Comparison of ENCODE assay signal across 9 mouse cellular contexts in genomic region chr1:52150676-52151075, GRCm38 (mm10). TPM values are rescaled to one million over a fixed set of nuclear protein-coding genes. Genes with fewer than 3 reads are reported as not detected.
A peak's percentile ranks its signal among the peaks of the same experiment; 100 is the strongest.
DNase-seq lines count a peak whose midpoint lies in the region; ATAC-seq and TF ChIP-seq lines count a peak whose summit lies in the region.
"Had no signal": no experiment of that assay in that cellular context is flagged by ENCODE, and none has a peak within 500 bp of the region (broad histone marks: within the 10 kb centered on the region; RNA-seq: fewer than 3 reads in every experiment).

No protein-coding gene starts in this region.

- no peaks in the 10 kb centered on the region for H3K4me1 ChIP-seq in kidney, embryonic 14.5 days (ENCODE audit: control insufficient read depth, insufficient read depth, low read length)
- H3K4me1 ChIP-seq in kidney, adult 2 months (ENCODE audit: control insufficient read depth, insufficient read depth, low read length): peaks cover 13% of the 10 kb centered on the region
- H3K4me1 ChIP-seq in MEL (ENCODE audit: control insufficient read depth in 1 of 2, insufficient read depth in 2 of 2, low read length in 2 of 2): peaks cover 5 to 14% of the 10 kb centered on the region in 2 experiments
- H3K4me1 ChIP-seq in heart, embryonic 12.5 days (replicated peaks): peaks cover 37% of the 10 kb centered on the region

- no peak overlapping the region for H3K4me3 ChIP-seq in kidney, embryonic 14.5 days (ENCODE audit: low read length)
- no peak overlapping the region for H3K4me3 ChIP-seq in kidney, adult 2 months (ENCODE audit: insufficient read depth, low read depth, low read length)
- H3K4me3 ChIP-seq in MEL (ENCODE audit: control insufficient read depth in 1 of 2, insufficient read depth in 1 of 2, low read depth in 2 of 2, low read length in 2 of 2): no peak overlapping the region
- no peak overlapping the region for H3K4me3 ChIP-seq in heart, embryonic 12.5 days

- TF ChIP-seq RAD21 in MEL (IDR thresholded peaks at IDR 0.05; ENCODE audit: low read depth, low read length): no peak

- H3K36me3 ChIP-seq in kidney, embryonic 14.5 days (ENCODE audit: control insufficient read depth, insufficient read depth, low read length): no peaks in the 10 kb centered on the region
- no peaks in the 10 kb centered on the region; the same call in 1 of the 2 replicates for H3K36me3 ChIP-seq in kidney, adult 2 months (ENCODE audit: control insufficient read depth, insufficient read depth, low read length)
- peaks cover 3 to 8% of the 10 kb centered on the region in 2 experiments for H3K36me3 ChIP-seq in MEL (ENCODE audit: control insufficient read depth in 1 of 2, insufficient read depth in 2 of 2, low read length in 2 of 2)
- H3K36me3 ChIP-seq in heart, embryonic 12.5 days: peaks cover 21% of the 10 kb centered on the region

- DNase-seq in kidney, adult 2 months: no peak
- DNase-seq in MEL (ENCODE audit: low read depth, low spot score) (peak; percentile 54), adipocyte (ENCODE audit: low spot score) (no peak)
- DNase-seq in spleen, postnatal 36 days (ENCODE audit: low spot score in 2 of 2): no peak

- 32% methylated on average over 11 of the region's 11 CpGs for WGBS in kidney, embryonic 14.5 days
- 51% methylated on average over 11 of the region's 11 CpGs for WGBS in kidney, adult 2 months
- 25% methylated on average over 11 of the region's 11 CpGs for WGBS in heart, embryonic 12.5 days

- H3K27ac ChIP-seq in kidney, embryonic 14.5 days (ENCODE audit: low read depth, low read length): no peak overlapping the region
- no peak overlapping the region for H3K27ac ChIP-seq in kidney, adult 2 months (ENCODE audit: insufficient read depth, low read depth, low read length)
- H3K27ac ChIP-seq in MEL (ENCODE audit: control insufficient read depth, low read depth, low read length): no peak overlapping the region
- peak overlapping the region; percentile 73; the same call in 1 of the 2 replicates for H3K27ac ChIP-seq in heart, embryonic 12.5 days (ENCODE audit: poor library complexity, severe bottlenecking)

- no peaks in the 10 kb centered on the region for H3K79me2 ChIP-seq in MEL (ENCODE audit: control insufficient read depth, insufficient read depth, low read length, poor library complexity)

- TF ChIP-seq CTCF in kidney, adult 2 months (conservative IDR thresholded peaks at IDR 0.05; ENCODE audit: insufficient read depth, insufficient read length, low read depth, low read length): no peak
- no peak for TF ChIP-seq CTCF in MEL (IDR thresholded peaks at IDR 0.05 in 2 of 3, conservative IDR thresholded peaks at IDR 0.05 in 1 of 3; ENCODE audit: control insufficient read depth in 1 of 3, insufficient read depth in 1 of 3, low read depth in 2 of 3, low read length in 3 of 3, poor library complexity in 1 of 3, severe bottlenecking in 1 of 3)

- H3K9me3 ChIP-seq in kidney, embryonic 14.5 days (ENCODE audit: control insufficient read depth, low read length): no peaks in the 10 kb centered on the region
- no peaks in the 10 kb centered on the region for H3K9me3 ChIP-seq in MEL (replicated peaks; ENCODE audit: insufficient read depth, low read length)
- no peaks in the 10 kb centered on the region for H3K9me3 ChIP-seq in heart, embryonic 12.5 days (replicated peaks)

- TF ChIP-seq EP300 in MEL (IDR thresholded peaks at IDR 0.05; ENCODE audit: low read depth in 1 of 2, low read length in 2 of 2): peak in 1 of 2 experiments; percentile 62; a peak in 3 of 4 replicates

- H3K27me3 ChIP-seq in kidney, embryonic 14.5 days (ENCODE audit: control insufficient read depth, insufficient read depth, low read length): no peaks in the 10 kb centered on the region
- no peaks in the 10 kb centered on the region for H3K27me3 ChIP-seq in kidney, adult 2 months (replicated peaks; ENCODE audit: control insufficient read depth, insufficient read depth, low read length)
- H3K27me3 ChIP-seq in MEL (ENCODE audit: control insufficient read depth in 1 of 2, insufficient read depth in 2 of 2, low read length in 2 of 2): no peaks in the 10 kb centered on the region
- no peaks in the 10 kb centered on the region for H3K27me3 ChIP-seq in heart, embryonic 12.5 days (replicated peaks)
- H3K27me3 ChIP-seq: Patski had no signal

- no peak overlapping the region for H3K9ac ChIP-seq in kidney, embryonic 14.5 days (ENCODE audit: low read depth, low read length)
- no peak overlapping the region for H3K9ac ChIP-seq in MEL (ENCODE audit: control insufficient read depth, low read depth, low read length, poor library complexity, severe bottlenecking)
- H3K9ac ChIP-seq in heart, embryonic 12.5 days: no peak overlapping the region

- peak; percentile 40; the same call in 1 of the 2 replicates for ATAC-seq in kidney, embryonic 14.5 days (ENCODE audit: low FRiP score, low TSS enrichment)
- peak; percentile 85 for ATAC-seq in heart, embryonic 12.5 days (ENCODE audit: insufficient number of reproducible peaks, low FRiP score)
- peak; percentile 70 for ATAC-seq in megakaryocyte progenitor cell, adult 5-6 weeks (replicated peaks; ENCODE audit: poor library complexity)
- no peak for ATAC-seq in erythroid progenitor cell, adult 5-6 weeks (replicated peaks; ENCODE audit: low FRiP score, poor library complexity, severe bottlenecking)

- H3K4me2 ChIP-seq in kidney, embryonic 14.5 days (replicated peaks; ENCODE audit: low read depth, low read length): no peak overlapping the region
- H3K4me2 ChIP-seq in heart, embryonic 12.5 days: peak overlapping the region; percentile 3; the same call in 1 of the 2 replicates

- no peak for TF ChIP-seq POLR2A in kidney, adult 2 months (IDR thresholded peaks at IDR 0.05; ENCODE audit: low read depth, low read length)
- no peak for TF ChIP-seq POLR2A in MEL (IDR thresholded peaks at IDR 0.05; ENCODE audit: control insufficient read depth in 1 of 2, insufficient read depth in 1 of 2, low read depth in 1 of 2, low read length in 2 of 2, poor library complexity in 1 of 2)

TF ChIP-seq in MEL, 35 proteins besides CTCF, POLR2A, EP300 and RAD21:
- peak; percentile 93 for TF ChIP-seq ETS1 (IDR thresholded peaks at IDR 0.05; ENCODE audit: low read depth, low read length)
- peak; percentile 53 for TF ChIP-seq TAL1 (IDR thresholded peaks at IDR 0.05; ENCODE audit: low read length)
- peak; percentile 25; the same call in 1 of the 2 replicates for TF ChIP-seq SIN3A (IDR thresholded peaks at IDR 0.05; ENCODE audit: low read length)
- TF ChIP-seq TCF12 (IDR thresholded peaks at IDR 0.05; ENCODE audit: low read depth, low read length): peak; percentile 85
- TF ChIP-seq MXI1 (IDR thresholded peaks at IDR 0.05; ENCODE audit: low read depth, low read length): no peak
- TF ChIP-seq GATA1 (IDR thresholded peaks at IDR 0.05; ENCODE audit: low read depth, low read length): 0 out of 2 replicates have a peak, but pooled peaks have one; percentile 33

RNA-seq across cellular contexts. Expression of gene Stat1, which starts 31.4 kb away (rescaled TPM):
- polyA plus RNA-seq in kidney, embryonic 14.5 days (2014; fragmentation: Nextera tagmentation; extraction: Ambion mirVana): 16.7 and 20.0 TPM in 2 replicates
- 35.0 and 40.8 TPM in 2 replicates for polyA plus RNA-seq in kidney, adult 2 months (2012; rRNA removed)
- 8.0 and 9.7 TPM in 2 replicates for total RNA-seq in MEL (2012; rRNA removed)
- polyA plus RNA-seq in MEL (2012; ENCODE audit: insufficient read depth in 1 of 2, insufficient read length in 2 of 2, low read depth in 1 of 2, low replicate concordance in 2 of 2, missing spikeins in 1 of 2): 10 to 100 TPM; 10.9 to 44.0 TPM
- 28.9 and 31.4 TPM in 2 replicates for polyA plus RNA-seq in heart, embryonic 12.5 days (2016; fragmentation: Nextera tagmentation; extraction: Ambion mirVana)
- total RNA-seq in megakaryocyte progenitor cell, adult 5-6 weeks (2015): 55.9 and 59.4 TPM in 2 replicates
- 46.5 and 56.9 TPM in 2 replicates for total RNA-seq in megakaryocyte progenitor cell, adult 5-6 weeks (2017)
- 89.0 and 111 TPM in 2 replicates for total RNA-seq in erythroid progenitor cell, adult 5-6 weeks (2015; ENCODE audit: low replicate concordance)
- total RNA-seq in erythroid progenitor cell, adult 5-6 weeks (2017; ENCODE audit: low replicate concordance): 64.0 and 70.7 TPM in 2 replicates
